Comparison of ENCODE assay signal across 9 mouse cellular contexts in genomic region chr14:54617152-54617896, GRCm38 (mm10). TPM values are rescaled to one million over a fixed set of nuclear protein-coding genes. Genes with fewer than 3 reads are reported as not detected.
A peak's percentile ranks its signal among the peaks of the same experiment; 100 is the strongest.
DNase-seq lines count a peak whose midpoint lies in the region; ATAC-seq and TF ChIP-seq lines count a peak whose summit lies in the region.
"Had no signal": no experiment of that assay in that cellular context is flagged by ENCODE, and none has a peak within 500 bp of the region (broad histone marks: within the 10 kb centered on the region; RNA-seq: fewer than 3 reads in every experiment).

No protein-coding gene starts in this region.

- no peak for DNase-seq in heart, adult 11 months
- no peak for DNase-seq in midbrain, postnatal 0 days (ENCODE audit: low spot score)
- no peak for DNase-seq in layer of hippocampus, adult 11-12 months (ENCODE audit: low spot score)
- DNase-seq in frontal cortex, postnatal 14 days (ENCODE audit: low spot score in 2 of 2), result no peak

- WGBS in heart, embryonic 13.5 days, result 2% methylated on average over 38 of the region's 38 CpGs
- 2% methylated on average over 38 of the region's 38 CpGs for WGBS in embryonic facial prominence, embryonic 12.5 days
- under 1% methylated on average over 38 of the region's 38 CpGs for WGBS in intestine, postnatal 0 days
- 2% methylated on average over 36 of the region's 38 CpGs for WGBS in midbrain, postnatal 0 days

- H3K9me3 ChIP-seq in heart, embryonic 13.5 days, result no peaks in the 10 kb centered on the region
- no peaks in the 10 kb centered on the region for H3K9me3 ChIP-seq in embryonic facial prominence, embryonic 12.5 days
- no peaks in the 10 kb centered on the region for H3K9me3 ChIP-seq in intestine, postnatal 0 days (ENCODE audit: control insufficient read depth)
- H3K9me3 ChIP-seq in midbrain, postnatal 0 days (ENCODE audit: low read length), result no peaks in the 10 kb centered on the region

- peaks cover 38% of the 10 kb centered on the region for H3K36me3 ChIP-seq in heart, embryonic 13.5 days
- peaks cover 33% of the 10 kb centered on the region for H3K36me3 ChIP-seq in embryonic facial prominence, embryonic 12.5 days
- peaks cover 22% of the 10 kb centered on the region for H3K36me3 ChIP-seq in intestine, postnatal 0 days (ENCODE audit: control insufficient read depth, insufficient read depth)
- H3K36me3 ChIP-seq in midbrain, postnatal 0 days (ENCODE audit: insufficient read depth, low read length), result peaks cover 11% of the 10 kb centered on the region

- H3K4me2 ChIP-seq in heart, embryonic 13.5 days, result peak overlapping the region; percentile 87
- peak overlapping the region; percentile 67 for H3K4me2 ChIP-seq in embryonic facial prominence, embryonic 12.5 days (replicated peaks)
- H3K4me2 ChIP-seq in intestine, postnatal 0 days (replicated peaks; ENCODE audit: low read depth), result peak overlapping the region; percentile 84
- H3K4me2 ChIP-seq in midbrain, postnatal 0 days (ENCODE audit: low read depth, low read length, poor library complexity, severe bottlenecking), result peak overlapping the region; percentile 70

- H3K27ac ChIP-seq in heart, embryonic 13.5 days (replicated peaks), result peak overlapping the region; percentile 83
- H3K27ac ChIP-seq in embryonic facial prominence, embryonic 12.5 days, result peak overlapping the region; percentile 86
- H3K27ac ChIP-seq in intestine, postnatal 0 days (ENCODE audit: low read depth, low read length), result peak overlapping the region; percentile 41; the same call in 1 of the 2 replicates
- H3K27ac ChIP-seq in midbrain, postnatal 0 days (ENCODE audit: low read depth, low read length), result peak overlapping the region; percentile 82

- peaks cover 17% of the 10 kb centered on the region for H3K4me1 ChIP-seq in heart, embryonic 13.5 days
- H3K4me1 ChIP-seq in embryonic facial prominence, embryonic 12.5 days, result 0 out of 2 replicates have a peak, but pooled peaks cover 5% of the 10 kb centered on the region
- H3K4me1 ChIP-seq in intestine, postnatal 0 days (replicated peaks; ENCODE audit: control insufficient read depth, insufficient read depth, low read length), result no peaks in the 10 kb centered on the region
- 0 out of 2 replicates have a peak, but pooled peaks cover 3% of the 10 kb centered on the region for H3K4me1 ChIP-seq in midbrain, postnatal 0 days (ENCODE audit: insufficient read depth, low read length)

- peak overlapping the region; percentile 87 for H3K4me3 ChIP-seq in heart, embryonic 13.5 days
- H3K4me3 ChIP-seq in embryonic facial prominence, embryonic 12.5 days, result peak overlapping the region; percentile 88
- H3K4me3 ChIP-seq in intestine, postnatal 0 days (ENCODE audit: low read depth, low read length), result peak overlapping the region; percentile 80
- H3K4me3 ChIP-seq in midbrain, postnatal 0 days (ENCODE audit: low read depth, low read length), result peak overlapping the region; percentile 76

- ATAC-seq in heart, embryonic 13.5 days (ENCODE audit: extremely low read depth, insufficient number of reproducible peaks, low FRiP score, low TSS enrichment), result peak; percentile 4; the same call in 1 of the 2 replicates
- peak; percentile 60 for ATAC-seq in CD4-positive, CD25-positive, alpha-beta regulatory T cell, adult 4 months
- ATAC-seq in embryonic facial prominence, embryonic 12.5 days (ENCODE audit: insufficient number of reproducible peaks, insufficient read depth, low FRiP score, low TSS enrichment), result peak; percentile 11; the same call in 1 of the 2 replicates
- peak; percentile 32 for ATAC-seq in intestine, postnatal 0 days
- ATAC-seq in midbrain, postnatal 0 days (ENCODE audit: low FRiP score), result peak; percentile 45

- H3K9ac ChIP-seq in heart, embryonic 13.5 days, result peak overlapping the region; percentile 97
- H3K9ac ChIP-seq in embryonic facial prominence, embryonic 12.5 days, result peak overlapping the region; percentile 86
- peak overlapping the region; percentile 76 for H3K9ac ChIP-seq in intestine, postnatal 0 days (ENCODE audit: low read depth, low read length)
- H3K9ac ChIP-seq in midbrain, postnatal 0 days (replicated peaks; ENCODE audit: low read length, poor library complexity, severe bottlenecking), result peak overlapping the region; percentile 87

- H3K27me3 ChIP-seq in heart, embryonic 13.5 days (replicated peaks), result no peaks in the 10 kb centered on the region
- no peaks in the 10 kb centered on the region for H3K27me3 ChIP-seq in embryonic facial prominence, embryonic 12.5 days
- no peaks in the 10 kb centered on the region for H3K27me3 ChIP-seq in intestine, postnatal 0 days (replicated peaks; ENCODE audit: control insufficient read depth, insufficient read depth, low read length)
- H3K27me3 ChIP-seq in midbrain, postnatal 0 days (ENCODE audit: insufficient read depth, low read length), result no peaks in the 10 kb centered on the region

- peak; percentile 50 for TF ChIP-seq CTCF in intestine, postnatal 0 days (IDR thresholded peaks at IDR 0.05; ENCODE audit: low read depth)
- peak; percentile 46 for TF ChIP-seq CTCF in midbrain, postnatal 0 days (IDR thresholded peaks at IDR 0.05)

RNA-seq across cellular contexts. Expression of gene Psmb5, which starts 0.5 kb away (rescaled TPM):
- 323 and 363 TPM in 2 replicates for polyA plus RNA-seq in heart, embryonic 13.5 days (2015; fragmentation: Nextera tagmentation; extraction: Ambion mirVana)
- 100 to 1,000 TPM; 154 to 163 TPM for polyA plus RNA-seq in CD4-positive, CD25-positive, alpha-beta regulatory T cell, adult 4 months (2017; shearing (Covaris generic))
- 381 and 403 TPM in 2 replicates for polyA plus RNA-seq in embryonic facial prominence, embryonic 12.5 days (2016; fragmentation: Nextera tagmentation; extraction: Ambion mirVana)
- polyA plus RNA-seq in intestine, postnatal 0 days (2015; fragmentation: Nextera tagmentation; extraction: Ambion mirVana), result 246 and 274 TPM in 2 replicates
- 157 and 197 TPM in 2 replicates for total RNA-seq in midbrain, postnatal 0 days (2014; rRNA removed)
- 404 and 427 TPM in 2 replicates for polyA plus RNA-seq in midbrain, postnatal 0 days (2015; fragmentation: Nextera tagmentation; extraction: Ambion mirVana)

RNA-seq across cellular contexts. Expression of gene Psmb11, which starts 3.9 kb away (rescaled TPM):
- polyA plus RNA-seq in heart, embryonic 13.5 days (2015; fragmentation: Nextera tagmentation; extraction: Ambion mirVana), result 0.23 and 0.68 TPM in 2 replicates
- polyA plus RNA-seq in CD4-positive, CD25-positive, alpha-beta regulatory T cell, adult 4 months (2017; shearing (Covaris generic)), result not detected
- 0.05 and 0.10 TPM in 2 replicates for polyA plus RNA-seq in embryonic facial prominence, embryonic 12.5 days (2016; fragmentation: Nextera tagmentation; extraction: Ambion mirVana)
- not detected in 2 replicates for polyA plus RNA-seq in intestine, postnatal 0 days (2015; fragmentation: Nextera tagmentation; extraction: Ambion mirVana)
- total RNA-seq in midbrain, postnatal 0 days (2014; rRNA removed), result not detected in 2 replicates
- 0.27 TPM in 1 of 2 replicates, not detected in the other for polyA plus RNA-seq in midbrain, postnatal 0 days (2015; fragmentation: Nextera tagmentation; extraction: Ambion mirVana)
- total RNA-seq: adrenal gland, adult 18-20 months had no signal

RNA-seq across cellular contexts. Expression of gene 4931414P19Rik, which starts 11.5 kb away (rescaled TPM):
- 5.8 and 6.0 TPM in 2 replicates for polyA plus RNA-seq in heart, embryonic 13.5 days (2015; fragmentation: Nextera tagmentation; extraction: Ambion mirVana)
- 1 to 10 TPM; 3.7 to 6.9 TPM for polyA plus RNA-seq in CD4-positive, CD25-positive, alpha-beta regulatory T cell, adult 4 months (2017; shearing (Covaris generic))
- polyA plus RNA-seq in embryonic facial prominence, embryonic 12.5 days (2016; fragmentation: Nextera tagmentation; extraction: Ambion mirVana), result 9.0 and 10.1 TPM in 2 replicates
- polyA plus RNA-seq in intestine, postnatal 0 days (2015; fragmentation: Nextera tagmentation; extraction: Ambion mirVana), result 2.9 and 3.1 TPM in 2 replicates
- total RNA-seq in midbrain, postnatal 0 days (2014; rRNA removed), result 4.6 and 8.7 TPM in 2 replicates
- 2.2 and 2.8 TPM in 2 replicates for polyA plus RNA-seq in midbrain, postnatal 0 days (2015; fragmentation: Nextera tagmentation; extraction: Ambion mirVana)

RNA-seq across cellular contexts. Expression of gene Gm17606, which starts 23.4 kb away (rescaled TPM):
- not detected in 2 replicates for polyA plus RNA-seq in heart, embryonic 13.5 days (2015; fragmentation: Nextera tagmentation; extraction: Ambion mirVana)
- polyA plus RNA-seq in CD4-positive, CD25-positive, alpha-beta regulatory T cell, adult 4 months (2017; shearing (Covaris generic)), result not detected
- polyA plus RNA-seq in embryonic facial prominence, embryonic 12.5 days (2016; fragmentation: Nextera tagmentation; extraction: Ambion mirVana), result 1.1 TPM in 1 of 2 replicates, not detected in the other
- not detected in 2 replicates for polyA plus RNA-seq in intestine, postnatal 0 days (2015; fragmentation: Nextera tagmentation; extraction: Ambion mirVana)
- not detected in 2 replicates for total RNA-seq in midbrain, postnatal 0 days (2014; rRNA removed)
- polyA plus RNA-seq in midbrain, postnatal 0 days (2015; fragmentation: Nextera tagmentation; extraction: Ambion mirVana), result not detected in 2 replicates
- total RNA-seq: adrenal gland, adult 18-20 months had no signal

RNA-seq across cellular contexts. Expression of gene Cdh24, which starts 23.8 kb away (rescaled TPM):
- polyA plus RNA-seq in heart, embryonic 13.5 days (2015; fragmentation: Nextera tagmentation; extraction: Ambion mirVana), result 1.7 and 2.1 TPM in 2 replicates
- under 1 TPM; 0.15 to 0.16 TPM for polyA plus RNA-seq in CD4-positive, CD25-positive, alpha-beta regulatory T cell, adult 4 months (2017; shearing (Covaris generic))
- 10.8 and 11.9 TPM in 2 replicates for polyA plus RNA-seq in embryonic facial prominence, embryonic 12.5 days (2016; fragmentation: Nextera tagmentation; extraction: Ambion mirVana)
- 0.47 and 0.63 TPM in 2 replicates for polyA plus RNA-seq in intestine, postnatal 0 days (2015; fragmentation: Nextera tagmentation; extraction: Ambion mirVana)
- total RNA-seq in midbrain, postnatal 0 days (2014; rRNA removed), result 45.3 and 49.7 TPM in 2 replicates
- polyA plus RNA-seq in midbrain, postnatal 0 days (2015; fragmentation: Nextera tagmentation; extraction: Ambion mirVana), result 8.5 and 9.0 TPM in 2 replicates

Comparison
In these comparisons a context has a peak if more than half of its experiments do, and no peak if none do; other contexts are left out.
1. ATAC-seq: peak in every context shown above with its lines; median percentile 60 in CD4-positive, CD25-positive, alpha-beta regulatory T cell, adult 4 months; 45 in midbrain, postnatal 0 days; 32 in intestine, postnatal 0 days; 11 in embryonic facial prominence, embryonic 12.5 days; 4 in heart, embryonic 13.5 days.